Mouse (Mus musculus): ENCODE results near the gene Olfr110.
"Not testable (repeated sequence)": the region's sequence is repeated elsewhere in the genome, so short reads cannot be mapped to it uniquely, and the experiment has no call there.

Gene Olfr110

GRCm38 (mm10) chr17:37491930-37492518 is at the start of gene Olfr110:
Gene Olfr110 (plus strand): TSS chr17:37492468.
- peak; percentile 24 for DNase-seq (ENCODE audit: low read depth, low spot score)

- no peak for DNase-seq (ENCODE audit: low read depth, low spot score)
These were observed 47.1 kb upstream of the Olfr110 start, which contains the start of gene Olfr108 for GRCm38 (mm10) chr17:37445180-37445579. Gene Olfr108 (plus strand): TSS chr17:37445480.

- DNase-seq (ENCODE audit: low read depth, low spot score): no peak
These were observed 33.7 kb upstream of the Olfr110 start, which contains the start of gene Olfr109 for GRCm38 (mm10) chr17:37458616-37459015. Gene Olfr109 (plus strand): TSS chr17:37458916.

GRCm38 (mm10) chr17:37483452-37483851 is 8.8 kb upstream of the Olfr110 start, which contains the start of gene H2-M2:
Gene H2-M2 (minus strand): TSS chr17:37483552.
- DNase-seq (ENCODE audit: low read depth, low spot score): no peak

- DNase-seq (ENCODE audit: low read depth, low spot score): no peak
These were observed 15.5 kb downstream of the Olfr110 start, which contains the start of gene Olfr111 for GRCm38 (mm10) chr17:37507730-37508129. Gene Olfr111 (plus strand): TSS chr17:37508030.

- DNase-seq (ENCODE audit: low read depth, low spot score): not testable (repeated sequence)
These were observed 32.3 kb downstream of the Olfr110 start for GRCm38 (mm10) chr17:37524612-37525011.

GRCm38 (mm10) chr17:37525427-37525826 is 33.2 kb downstream of the Olfr110 start:
- DNase-seq (ENCODE audit: low read depth, low spot score): peak; percentile 26

- no peak for DNase-seq (ENCODE audit: low read depth, low spot score)
These were observed 42.9 kb downstream of the Olfr110 start for GRCm38 (mm10) chr17:37535173-37535572.

GRCm38 (mm10) chr17:37538416-37538815 is 46.1 kb downstream of the Olfr110 start:
- peak; percentile 60 for DNase-seq (ENCODE audit: low read depth, low spot score)

- no peak for DNase-seq (ENCODE audit: low read depth, low spot score)
These were observed 49.3 kb downstream of the Olfr110 start for GRCm38 (mm10) chr17:37541454-37542119.

GRCm38 (mm10) chr17:37543800-37544435 is 51.6 kb downstream of the Olfr110 start:
- no peak for DNase-seq (ENCODE audit: low read depth, low spot score)

All from telencephalon, adult 2 months (tissue).